Mouse (Mus musculus) lung, adult 18-20 months (tissue): ENCODE results near the gene Ero1l.
A peak's percentile ranks its signal among the peaks of the same experiment; 100 is the strongest.

Source experiments
- DNase-seq, 2 experiments: peaks; one replicate each; pipeline ENCODE4 v3.0.0; 2022; ENCODE audit warnings: mixed read lengths in 2 of 2

The Ero1l gene

GRCm38 (mm10) chr14:45318426-45319236 is at the start of gene Ero1l:
TSS of gene Ero1l (minus strand) at chr14:45318771.
- DNase-seq, result peak; percentile 80 to 83

- no peak for DNase-seq
Observed at GRCm38 (mm10) chr14:45365196-45365587, 46.6 kb upstream of the Ero1l start.

- DNase-seq, result peak; percentile 15 to 36
Observed at GRCm38 (mm10) chr14:45364211-45365195, 45.9 kb upstream of the Ero1l start.

- peak; percentile 96 for DNase-seq
Observed at GRCm38 (mm10) chr14:45350931-45351859, 32.6 kb upstream of the Ero1l start, which contains the start of gene Styx. TSS of gene Styx (plus strand) at chr14:45351093.

DNA sequence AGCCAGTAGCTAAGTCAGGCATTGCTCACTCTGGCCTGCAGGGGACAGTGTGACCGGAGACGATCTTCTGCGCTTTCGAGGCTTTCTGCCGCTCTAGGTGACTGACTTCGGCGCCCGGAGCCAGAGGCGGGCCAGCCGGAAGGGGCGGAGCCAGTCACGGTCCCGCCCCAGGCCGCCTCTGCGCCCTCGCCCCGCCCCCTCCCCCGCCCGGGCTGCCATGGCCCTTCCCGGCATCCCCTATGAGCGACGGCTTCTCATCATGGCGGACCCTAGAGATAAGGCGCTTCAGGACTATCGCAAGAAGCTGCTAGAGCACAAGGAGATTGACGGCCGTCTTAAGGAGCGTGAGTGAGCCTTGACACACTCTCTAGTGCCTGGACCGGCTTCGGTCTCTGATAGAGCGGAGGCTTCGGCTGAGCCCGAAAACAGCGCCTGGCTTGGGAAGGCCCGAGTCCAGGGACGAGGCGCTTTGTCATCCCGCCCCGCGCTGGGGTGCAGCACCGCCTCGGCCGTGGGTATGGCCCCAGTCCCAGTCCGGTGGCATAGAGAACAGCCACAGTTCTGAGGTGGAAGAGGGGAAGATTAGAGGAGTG is 11.1 kb upstream of the Ero1l start, which contains the start of gene Psmc6:
Psmc6 (plus strand) TSS at position 200 of the 593 bp plus-strand sequence.
- DNase-seq, result peak; percentile 93

GRCm38 (mm10) chr14:45329018-45329588 is 10.5 kb upstream of the Ero1l start:
- no peak for DNase-seq

- DNase-seq, result no peak
Observed at GRCm38 (mm10) chr14:45328072-45328713, 9.6 kb upstream of the Ero1l start.

DNA sequence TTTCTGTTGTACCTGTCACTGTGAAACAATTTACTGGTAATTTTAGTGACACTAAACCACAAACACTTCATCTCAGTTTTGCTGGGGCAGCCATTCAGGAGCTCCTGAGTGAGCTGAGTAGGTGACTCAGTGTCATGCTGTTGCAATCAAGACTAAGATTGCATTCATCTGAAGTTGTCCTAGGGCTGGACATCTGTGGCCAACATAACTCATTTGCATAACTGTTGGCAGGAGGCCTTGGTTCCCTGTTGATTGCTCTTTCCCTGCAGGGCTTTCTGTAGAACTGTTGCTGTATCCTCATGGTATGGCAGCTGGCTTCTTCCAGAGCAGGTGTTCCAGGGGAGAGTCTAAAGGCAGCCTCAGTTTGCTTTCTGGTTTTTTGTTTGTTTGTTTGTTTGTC is 6.9 kb upstream of the Ero1l start:
- peak; percentile 58 to 74 for DNase-seq

- DNase-seq, result no peak
Observed at GRCm38 (mm10) chr14:45323320-45323719, 4.7 kb upstream of the Ero1l start.

DNA sequence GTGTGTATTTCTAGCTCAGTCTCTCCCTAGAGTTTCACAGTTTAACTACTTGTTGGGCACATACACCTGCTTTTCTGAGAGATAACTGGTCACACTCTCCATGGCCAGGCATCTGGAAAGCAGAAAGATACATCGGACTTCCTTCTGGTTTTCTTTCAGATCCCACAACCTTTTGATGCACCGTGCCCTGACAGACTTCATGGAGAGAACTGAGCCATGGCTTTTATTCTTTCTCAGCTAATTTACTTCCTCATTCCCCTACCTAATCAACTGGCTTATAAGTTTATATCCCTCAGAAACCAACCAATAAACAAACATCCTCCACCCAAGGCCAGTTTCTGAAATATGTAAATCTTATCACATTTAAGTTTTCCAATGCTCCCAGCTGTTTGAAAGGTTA is 3.9 kb upstream of the Ero1l start:
- no peak for DNase-seq

GRCm38 (mm10) chr14:45321622-45322021 is 3.1 kb upstream of the Ero1l start:
- no peak for DNase-seq

- no peak for DNase-seq
Observed at GRCm38 (mm10) chr14:45321067-45321466, 2.5 kb upstream of the Ero1l start.

- DNase-seq, result no peak
Observed at GRCm38 (mm10) chr14:45320111-45320510, 1.5 kb upstream of the Ero1l start.

GRCm38 (mm10) chr14:45319237-45319610 is 653 bp upstream of the Ero1l start:
- DNase-seq, result no peak

- peak; percentile 13 to 41 for DNase-seq
Observed at GRCm38 (mm10) chr14:45317921-45318411, 605 bp downstream of the Ero1l start.

DNA sequence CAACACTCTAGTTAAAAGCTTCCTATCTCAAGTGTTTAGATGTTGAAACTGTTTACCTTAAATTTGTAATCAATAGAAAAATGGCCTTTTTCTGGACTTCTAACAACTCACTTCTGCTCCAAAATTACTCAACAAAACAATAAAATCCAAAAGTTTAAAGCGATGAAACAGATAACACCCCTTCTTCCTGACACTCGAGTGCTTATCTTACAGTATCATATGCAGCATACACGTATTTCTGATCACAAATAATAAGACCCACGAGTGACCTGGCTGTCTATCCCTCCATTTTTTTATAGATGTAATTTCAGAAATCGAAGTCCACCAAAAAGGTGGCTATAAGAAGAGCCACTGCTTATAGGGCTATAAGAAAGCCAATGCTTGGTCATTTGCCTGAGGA is 1.6 kb downstream of the Ero1l start:
- no peak for DNase-seq

DNA sequence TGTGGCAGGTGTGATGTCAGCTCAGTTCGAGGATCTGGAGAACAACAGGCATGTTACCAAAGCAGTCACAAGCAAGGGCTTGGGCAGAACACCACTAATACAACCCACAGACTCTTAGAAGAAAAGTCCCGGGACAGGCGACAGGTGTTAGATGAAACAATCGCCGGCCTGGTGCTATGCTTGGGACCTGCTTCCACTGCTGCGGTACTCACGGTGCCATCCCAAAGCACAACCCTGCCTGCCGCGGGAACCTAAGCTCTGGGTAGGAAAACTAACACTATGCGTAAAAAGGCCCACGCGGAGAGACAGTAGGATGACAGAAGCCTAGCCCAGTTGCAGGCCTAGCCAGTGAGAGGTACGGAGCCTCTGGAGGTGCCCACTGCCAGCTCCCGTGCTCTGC is 8.5 kb downstream of the Ero1l start:
- no peak for DNase-seq

DNA sequence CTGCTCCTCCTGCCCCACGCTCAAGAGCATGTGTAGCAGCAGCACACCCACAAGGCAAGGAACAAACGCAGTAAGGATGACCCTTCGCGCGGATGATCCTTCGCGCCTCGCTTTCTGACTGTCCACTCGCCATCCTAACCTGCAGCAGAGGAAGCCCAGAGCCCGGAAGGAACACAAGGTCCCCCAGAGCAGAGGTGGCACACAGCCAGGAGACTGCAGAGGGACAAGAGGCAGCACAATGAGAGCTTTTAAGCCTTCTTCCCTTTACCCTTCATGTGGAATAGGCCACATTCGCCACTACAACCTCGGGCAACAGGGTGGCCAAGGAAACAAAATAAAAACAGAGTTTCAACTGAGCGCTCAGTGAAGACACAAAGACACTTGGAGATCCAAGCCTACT is 8.9 kb downstream of the Ero1l start:
- no peak for DNase-seq

DNA sequence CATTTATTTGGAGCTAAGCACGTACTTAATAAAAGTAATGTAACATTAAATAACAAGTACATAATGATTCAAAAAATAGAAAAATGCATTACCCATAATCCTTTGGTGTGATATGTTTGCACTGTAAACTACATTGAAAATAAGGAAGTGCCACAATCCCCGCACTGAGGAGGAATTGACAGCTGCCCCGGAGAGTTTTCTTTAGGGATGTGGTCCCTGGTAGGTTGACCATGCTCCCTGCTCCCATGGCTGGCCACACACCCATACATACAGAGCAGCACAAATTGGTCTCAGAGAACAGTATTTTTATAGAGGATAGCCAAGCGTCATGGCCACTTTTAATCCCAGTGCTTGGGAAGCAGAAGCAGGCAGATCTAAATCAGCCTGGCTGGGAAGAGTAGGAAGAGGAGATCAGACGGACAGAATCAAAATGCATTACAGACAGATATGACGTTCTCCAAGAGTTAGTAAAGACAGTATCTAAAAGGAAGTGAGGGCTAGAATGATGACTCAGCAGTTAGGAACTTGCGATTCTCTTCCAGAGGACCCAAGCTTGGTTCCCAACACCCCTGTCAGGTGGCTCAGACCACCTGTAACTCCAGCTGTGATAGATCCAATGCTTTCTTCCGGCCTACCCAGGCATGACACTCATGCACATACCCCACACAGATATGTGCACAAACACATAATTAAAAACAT is 10.8 kb downstream of the Ero1l start:
- no peak for DNase-seq

- no peak for DNase-seq
Observed at GRCm38 (mm10) chr14:45305852-45306251, 12.7 kb downstream of the Ero1l start.
